Mouse (Mus musculus) intestine, embryonic 14.5 days (tissue): ENCODE data around the gene Tiam1. TPM values are rescaled to one million over a fixed set of nuclear protein-coding genes. Genes with fewer than 3 reads are reported as not detected.

ENCODE experiments used
- ATAC-seq: fragments of 200-750 bp; cut with Nextera tagmentation; replicated peaks from 2 replicates; pipeline ENCODE4 v1.8.0; 2017; ENCODE audit warnings: low read depth, moderate number of reproducible peaks, moderate TSS enrichment, moderate library complexity; ENCODE audit not compliant: low FRiP score, low TSS enrichment
- DNase-seq: peaks from one replicate; pipeline ENCODE4 v3.0.0-alpha.2; 2018; ENCODE audit warnings: low spot score
- H3K27ac ChIP-seq: fragments of 300-500 bp; sonication (generic); 2 replicates; pipeline ENCODE4 v1.5.1; 2014; ENCODE audit warnings: low read depth, mild to moderate bottlenecking, control low read depth
- H3K27me3 ChIP-seq: fragments of 300-500 bp; sonication (generic); replicated peaks from 2 replicates; pipeline ENCODE4 v1.6.1; 2014; ENCODE audit warnings: low read length, control low read depth; ENCODE audit not compliant: control insufficient read depth, insufficient read depth
- H3K36me3 ChIP-seq: fragments of 300-500 bp; sonication (generic); 2 replicates; pipeline ENCODE4 v1.6.1; 2014; ENCODE audit warnings: low read length, control low read depth; ENCODE audit not compliant: control insufficient read depth, insufficient read depth
- H3K4me1 ChIP-seq: fragments of 300-500 bp; sonication (generic); replicated peaks from 2 replicates; pipeline ENCODE4 v1.6.1; 2014; ENCODE audit warnings: low read length, control low read depth, mixed read lengths; ENCODE audit not compliant: control insufficient read depth, insufficient read depth
- H3K4me2 ChIP-seq: fragments of 300-500 bp; sonication (generic); 2 replicates; pipeline ENCODE4 v1.6.1; 2014; ENCODE audit warnings: low read length
- H3K4me3 ChIP-seq: fragments of 300-500 bp; sonication (generic); 2 replicates; pipeline ENCODE4 v1.5.1; 2014; ENCODE audit warnings: low read depth, low read length, control low read depth, mixed read lengths
- H3K9ac ChIP-seq: fragments of 300-500 bp; sonication (generic); 2 replicates; pipeline ENCODE4 v1.6.1; 2014; ENCODE audit warnings: mild to moderate bottlenecking, low read length
- H3K9me3 ChIP-seq: fragments of 300-500 bp; sonication (generic); 2 replicates; pipeline ENCODE4 v1.6.1; 2016; ENCODE audit warnings: low read length, control low read depth; ENCODE audit not compliant: control insufficient read depth
- WGBS: fragments of 180-500 bp; shearing (Covaris S2); extraction: QIAGEN DNeasy Blood & Tissue Kit; methylation state at CpG from one replicate; pipeline ENCODE4 v1.1.7; 2014; 5-methylcytosine and 5-hydroxymethylcytosine counted together
- polyA plus RNA-seq: library from polyadenylated mRNA; unstranded; fragments of >200 nt; fragmentation: Nextera tagmentation; extraction: Ambion mirVana; gene quantifications from 2 replicates; pipeline ENCODE4 v1.2.1, GENCODE M21; 2014

The Tiam1 gene
- polyA plus RNA-seq, 1 experiment from 2014 or later: 21.4 TPM

GRCm38 (mm10) chr16:89989816-89990215, 153.8 kb downstream of the Tiam1 start:
- WGBS: 89% methylated on average over 10 of the region's 10 CpGs
- no peak for ATAC-seq

GRCm38 (mm10) chr16:89986672-89987362, 156.8 kb downstream of the Tiam1 start:
- Histone ChIP-seq H3K4me1 (no peaks in the 10 kb centered on the region; the same call in 1 of the 2 replicates), H3K9ac (no peak overlapping the region), H3K27ac (no peak overlapping the region), H3K36me3 (no peaks in the 10 kb centered on the region), H3K9me3 (no peaks in the 10 kb centered on the region), H3K4me3 (no peak overlapping the region), H3K4me2 (no peak overlapping the region), H3K27me3 (no peaks in the 10 kb centered on the region)
- ATAC-seq (no peak), DNase-seq (no peak)
- WGBS: 93% methylated on average over 18 of the region's 18 CpGs

More at GRCm38 (mm10) chr16:89989816-89990215, 153.8 kb downstream of the Tiam1 start:
- Histone ChIP-seq H3K36me3 (no peaks in the 10 kb centered on the region), H3K4me3 (no peak overlapping the region), H3K4me1 (no peaks in the 10 kb centered on the region; the same call in 1 of the 2 replicates), H3K4me2 (no peak overlapping the region), H3K9me3 (no peaks in the 10 kb centered on the region), H3K27me3 (no peaks in the 10 kb centered on the region), H3K27ac (no peak overlapping the region), H3K9ac (no peak overlapping the region)
- no peak for DNase-seq

DNA sequence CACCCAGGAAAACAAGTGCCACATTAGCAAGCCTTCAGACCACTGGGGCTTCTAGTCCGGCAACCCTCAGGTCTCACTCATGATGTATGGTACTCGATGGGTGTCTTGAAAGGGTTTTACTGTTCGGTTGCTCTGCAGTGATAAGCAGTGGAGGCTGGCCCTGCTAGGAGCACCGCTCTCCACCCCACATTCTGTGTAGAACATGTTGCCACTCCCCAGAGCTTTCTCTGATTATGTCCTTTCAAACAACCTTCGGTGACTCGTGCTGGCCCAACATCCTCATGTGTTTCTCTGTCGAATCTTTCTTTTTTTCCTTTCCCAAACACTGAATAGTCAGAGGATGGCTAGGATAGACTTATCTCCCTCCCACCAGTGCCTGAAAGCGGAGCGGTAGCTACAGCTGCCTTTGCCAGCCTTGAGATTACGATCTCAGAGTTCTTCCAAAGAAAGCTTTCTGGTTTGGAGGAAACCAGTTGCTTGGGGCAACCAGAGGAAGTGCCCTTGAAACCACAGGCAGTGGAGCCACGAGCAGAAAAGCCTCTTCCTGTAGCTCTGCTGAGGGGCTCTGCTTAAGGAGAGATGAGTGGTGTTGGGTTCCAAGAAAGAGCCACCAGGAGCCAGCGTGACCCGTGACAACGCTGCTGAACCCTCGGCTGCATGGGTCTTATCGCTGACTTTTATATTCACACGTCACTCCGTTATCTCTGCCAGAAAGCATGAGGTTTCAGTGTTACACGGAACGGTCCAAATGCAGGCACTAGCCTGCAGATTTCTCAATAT, 157.7 kb downstream of the Tiam1 start:
- DNase-seq (no peak), ATAC-seq (no peak)
- H3K36me3 ChIP-seq: no peaks in the 10 kb centered on the region

DNA sequence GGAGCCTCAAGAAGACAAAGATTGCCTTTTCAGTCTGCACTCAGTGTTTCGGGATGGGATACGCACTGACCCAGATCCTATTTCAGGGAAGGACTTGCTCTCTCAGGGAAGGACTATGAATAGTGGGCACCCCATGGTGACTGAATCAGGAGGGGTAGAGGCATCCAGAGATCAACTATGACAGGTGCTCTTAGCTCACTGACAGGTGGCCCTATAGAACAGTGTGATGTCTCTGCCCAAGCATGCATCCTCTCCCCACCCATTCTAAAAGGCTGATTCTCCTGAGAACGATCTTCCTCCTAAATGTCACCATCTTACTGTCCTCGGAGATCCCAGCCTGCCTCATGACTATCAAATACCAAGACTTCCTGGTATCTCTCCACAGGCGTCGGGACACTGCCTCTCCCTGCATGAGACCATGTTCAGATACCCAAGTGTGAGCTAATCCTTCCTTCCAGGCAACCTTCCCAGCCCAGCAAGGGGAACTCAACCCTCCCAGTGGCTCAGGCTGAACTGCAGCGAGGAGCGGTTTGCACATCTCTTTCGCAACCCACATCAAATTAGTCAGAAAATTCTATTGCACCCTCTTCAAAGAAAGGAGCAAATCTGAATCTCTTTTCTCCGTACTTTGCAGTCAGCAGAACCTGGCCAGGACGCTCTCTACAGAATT, 163.4 kb downstream of the Tiam1 start:
- Histone ChIP-seq H3K4me2 (no peak overlapping the region), H3K9me3 (no peaks in the 10 kb centered on the region), H3K9ac (no peak overlapping the region), H3K27ac (no peak overlapping the region), H3K4me1 (no peaks in the 10 kb centered on the region), H3K36me3 (no peaks in the 10 kb centered on the region), H3K4me3 (no peak overlapping the region), H3K27me3 (no peaks in the 10 kb centered on the region)
- DNase-seq (no peak), ATAC-seq (no peak)
- 88% methylated on average over 11 of the region's 11 CpGs for WGBS

More for the DNA sequence above, 157.7 kb downstream of the Tiam1 start:
- Histone ChIP-seq H3K27ac (no peak overlapping the region), H3K9me3 (no peaks in the 10 kb centered on the region), H3K4me3 (no peak overlapping the region), H3K4me2 (no peak overlapping the region), H3K9ac (no peak overlapping the region), H3K4me1 (no peaks in the 10 kb centered on the region), H3K27me3 (no peaks in the 10 kb centered on the region)
- WGBS: 78% methylated on average over 20 of the region's 20 CpGs

DNA sequence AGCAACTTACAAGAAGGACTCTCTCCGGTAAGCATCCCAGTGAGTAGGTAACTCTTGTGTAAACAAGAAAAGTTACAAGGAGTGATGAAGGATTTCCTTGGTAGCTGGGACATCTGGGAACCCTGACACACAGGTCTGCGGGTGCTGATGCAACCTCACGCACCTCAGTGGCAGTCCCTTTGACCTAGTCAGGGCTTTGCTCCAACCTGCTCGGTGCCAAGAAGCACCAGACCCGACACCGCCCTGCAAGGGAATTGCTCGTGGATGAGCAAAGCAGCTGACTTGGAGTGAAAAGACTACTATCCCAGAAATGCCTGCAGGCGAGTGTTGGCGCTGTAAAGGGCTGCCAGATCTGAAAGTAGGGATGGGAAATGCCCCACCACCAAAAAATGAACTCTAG, 168.1 kb downstream of the Tiam1 start:
- Histone ChIP-seq H3K27me3 (no peaks in the 10 kb centered on the region), H3K9ac (no peak overlapping the region), H3K27ac (no peak overlapping the region), H3K9me3 (no peaks in the 10 kb centered on the region), H3K4me2 (no peak overlapping the region), H3K4me3 (no peak overlapping the region), H3K36me3 (no peaks in the 10 kb centered on the region), H3K4me1 (peaks cover 4% of the 10 kb centered on the region; the same call in 1 of the 2 replicates)
- DNase-seq (no peak), ATAC-seq (no peak)
- WGBS: 88% methylated on average over 9 of the region's 9 CpGs

DNA sequence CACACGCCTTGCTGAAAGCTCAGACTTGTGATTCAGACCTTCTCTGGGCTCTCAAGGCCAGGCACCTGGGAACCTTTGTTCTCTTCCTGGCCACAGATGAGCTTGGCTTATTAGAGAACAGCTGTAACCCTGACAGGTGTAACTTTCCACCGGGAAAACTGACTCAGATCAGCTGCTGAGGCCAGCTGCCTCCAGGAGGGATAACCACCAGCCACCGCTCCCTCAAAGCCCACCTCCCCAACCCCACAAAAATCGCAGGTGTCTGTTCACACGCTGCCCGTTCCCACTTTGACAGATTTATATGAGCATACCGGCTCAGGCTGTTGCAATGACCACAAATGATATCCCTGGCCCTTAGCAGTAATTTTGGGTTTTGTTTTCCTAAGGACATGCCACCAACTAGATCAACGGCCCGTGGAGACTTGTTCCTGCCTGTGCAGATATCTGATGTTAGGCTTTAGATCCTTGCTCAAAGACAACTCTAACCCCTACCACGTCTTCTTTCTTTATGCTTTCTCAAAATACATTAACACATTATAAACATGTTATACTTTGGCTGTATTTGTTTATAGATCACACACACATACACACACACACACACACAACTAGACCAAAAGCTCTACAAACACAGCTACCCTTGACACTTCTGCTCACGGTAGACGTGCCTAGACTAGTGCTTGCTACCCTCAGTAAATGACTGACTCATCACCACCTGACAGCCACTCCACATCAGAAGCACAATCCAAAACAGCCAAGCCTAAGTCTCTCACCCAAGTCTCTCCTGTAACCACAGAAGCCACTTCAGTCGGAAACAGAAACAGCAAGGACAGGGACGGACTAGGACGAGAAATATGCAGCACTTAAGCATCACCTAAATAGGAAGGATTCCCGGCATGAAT, 169.5 kb downstream of the Tiam1 start:
- H3K9ac ChIP-seq: no peak overlapping the region
- no peaks in the 10 kb centered on the region for H3K27me3 ChIP-seq
- H3K27ac ChIP-seq: no peak overlapping the region
- 75% methylated on average over 16 of the region's 16 CpGs for WGBS
- H3K4me1 ChIP-seq: peaks cover 4% of the 10 kb centered on the region; the same call in 1 of the 2 replicates
- no peaks in the 10 kb centered on the region for H3K36me3 ChIP-seq
- H3K4me3 ChIP-seq: no peak overlapping the region
- DNase-seq: no peak
- no peak overlapping the region for H3K4me2 ChIP-seq
- no peaks in the 10 kb centered on the region for H3K9me3 ChIP-seq
- ATAC-seq: no peak

- no peaks in the 10 kb centered on the region for H3K9me3 ChIP-seq
- no peak overlapping the region for H3K4me3 ChIP-seq
- WGBS: 92% methylated on average over 15 of the region's 15 CpGs
- no peak for ATAC-seq
- H3K9ac ChIP-seq: no peak overlapping the region
- no peak overlapping the region for H3K27ac ChIP-seq
- no peaks in the 10 kb centered on the region for H3K27me3 ChIP-seq
- no peak for DNase-seq
- peaks cover 4% of the 10 kb centered on the region; the same call in 1 of the 2 replicates for H3K4me1 ChIP-seq
- no peak overlapping the region for H3K4me2 ChIP-seq
- H3K36me3 ChIP-seq: no peaks in the 10 kb centered on the region
Observed at GRCm38 (mm10) chr16:89972854-89973487, 170.6 kb downstream of the Tiam1 start.
